Mouse (Mus musculus) thymus, adult 2 months (tissue): ENCODE data around the gene Ddhd1. TPM values are rescaled to one million over a fixed set of nuclear protein-coding genes. Genes with fewer than 3 reads are reported as not detected.
A peak's percentile ranks its signal among the peaks of the same experiment; 100 is the strongest.

ENCODE experiments used
- DNase-seq: peaks from one replicate; pipeline ENCODE4 v3.0.0; 2021
- H3K27ac ChIP-seq: fragments of 200-500 bp; 2 replicates; pipeline ENCODE4 v1.5.1; 2012; ENCODE audit warnings: low read length, control low read depth; ENCODE audit not compliant: control insufficient read depth, insufficient read depth
- H3K27me3 ChIP-seq: fragments of 200-500 bp; 2 replicates; pipeline ENCODE4 v1.6.1; 2012; ENCODE audit warnings: mild to moderate bottlenecking, low read length, moderate library complexity, mixed read lengths; ENCODE audit not compliant: control insufficient read depth, insufficient read depth
- H3K36me3 ChIP-seq: fragments of 200-500 bp; 2 replicates; pipeline ENCODE4 v1.6.1; 2012; ENCODE audit warnings: mild to moderate bottlenecking, low read length, moderate library complexity; ENCODE audit not compliant: control insufficient read depth, insufficient read depth
- H3K4me1 ChIP-seq: fragments of 200-500 bp; replicated peaks from 2 replicates; pipeline ENCODE4 v1.6.1; 2012; ENCODE audit warnings: low read length; ENCODE audit not compliant: control insufficient read depth, insufficient read depth
- H3K4me3 ChIP-seq: fragments of 200-500 bp; 2 replicates; pipeline ENCODE4 v1.5.1; 2012; ENCODE audit warnings: mild to moderate bottlenecking, low read length, control low read depth, moderate library complexity; ENCODE audit not compliant: control insufficient read depth, insufficient read depth
- CTCF ChIP-seq: fragments of 200-500 bp; IDR thresholded peaks from 2 replicates; pipeline ENCODE4 v1.5.1; 2012; ENCODE audit warnings: mild to moderate bottlenecking, control low read depth, low read length, moderate library complexity, borderline replicate concordance; ENCODE audit not compliant: control insufficient read depth, poor library complexity, insufficient read depth; ENCODE audit errors: extremely low read depth
- POLR2A ChIP-seq: fragments of 200-500 bp; IDR thresholded peaks from 2 replicates; pipeline ENCODE4 v1.6.1; 2012; ENCODE audit warnings: mild to moderate bottlenecking, low read length, control low read depth, moderate library complexity; ENCODE audit not compliant: control insufficient read depth, poor library complexity, insufficient read depth; ENCODE audit errors: extremely low read depth
- WGBS: fragments of 180-500 bp; shearing (Covaris S2); methylation state at CpG from one replicate; pipeline ENCODE4 v1.1.7; 2018; 5-methylcytosine and 5-hydroxymethylcytosine counted together
- polyA plus RNA-seq: library from polyadenylated mRNA; depleted of rRNA; stranded (reverse); fragments of >200 nt; gene quantifications from 2 replicates; pipeline ENCODE4 v1.2.3, GENCODE M21; 2012; rRNA removed

The Ddhd1 gene
- polyA plus RNA-seq = 21.2 and 22.7 TPM in 2 replicates

GRCm38 (mm10) chr14:45657641-45658611 is at the start of gene Ddhd1:
Ddhd1 (minus strand) TSS chr14:45658143.
- Histone ChIP-seq H3K27ac (peak within 1 kb of the TSS; percentile 60), H3K4me1 (peaks cover 9% of the 10 kb centered on the region), H3K36me3 (no peaks in the 10 kb centered on the region), H3K27me3 (no peaks in the 10 kb centered on the region; the same call in 1 of the 2 replicates), H3K4me3 (peak within 1 kb of the TSS; percentile 67)
- WGBS = under 1% methylated on average over 116 of the region's 123 CpGs
- TF ChIP-seq POLR2A = peak; percentile 73
- no peak; the same call in none of the 2 replicates for TF ChIP-seq CTCF
- DNase-seq = peak; percentile 85

GRCm38 (mm10) chr14:45707176-45707910 is 49.4 kb upstream of the Ddhd1 start:
- no peak for DNase-seq
- H3K36me3 ChIP-seq = no peaks in the 10 kb centered on the region
- no peaks in the 10 kb centered on the region for H3K4me1 ChIP-seq
- no peak overlapping the region for H3K27ac ChIP-seq
- no peak for TF ChIP-seq CTCF
- TF ChIP-seq POLR2A = no peak
- H3K27me3 ChIP-seq = no peaks in the 10 kb centered on the region
- no peak overlapping the region for H3K4me3 ChIP-seq
- WGBS = 90% methylated on average over 3 of the region's 3 CpGs

GRCm38 (mm10) chr14:45700031-45700572 is 42.2 kb upstream of the Ddhd1 start:
- H3K4me3 ChIP-seq = no peak overlapping the region
- no peak overlapping the region for H3K27ac ChIP-seq
- no peak for DNase-seq
- no peaks in the 10 kb centered on the region for H3K36me3 ChIP-seq
- TF ChIP-seq CTCF (no peak), POLR2A (no peak)
- no peaks in the 10 kb centered on the region for H3K4me1 ChIP-seq
- no peaks in the 10 kb centered on the region for H3K27me3 ChIP-seq
- 78% methylated on average over 6 of the region's 6 CpGs for WGBS

GRCm38 (mm10) chr14:45698867-45699266 is 40.9 kb upstream of the Ddhd1 start:
- H3K27ac ChIP-seq = no peak overlapping the region
- H3K27me3 ChIP-seq = no peaks in the 10 kb centered on the region
- no peak for TF ChIP-seq POLR2A
- no peak overlapping the region for H3K4me3 ChIP-seq
- no peaks in the 10 kb centered on the region for H3K4me1 ChIP-seq
- no peaks in the 10 kb centered on the region for H3K36me3 ChIP-seq
- WGBS = 55% methylated on average over 3 of the region's 3 CpGs
- no peak for DNase-seq

GRCm38 (mm10) chr14:45696098-45696497 is 38.2 kb upstream of the Ddhd1 start:
- DNase-seq = no peak
- 100% methylated on average over 2 of the region's 2 CpGs for WGBS
- no peaks in the 10 kb centered on the region for H3K4me1 ChIP-seq
- H3K27ac ChIP-seq = no peak overlapping the region
- H3K27me3 ChIP-seq = no peaks in the 10 kb centered on the region
- no peak for TF ChIP-seq CTCF
- TF ChIP-seq POLR2A = no peak
- no peaks in the 10 kb centered on the region for H3K36me3 ChIP-seq
- no peak overlapping the region for H3K4me3 ChIP-seq

GRCm38 (mm10) chr14:45693891-45694290 is 35.9 kb upstream of the Ddhd1 start:
- no peak for DNase-seq
- H3K4me3 ChIP-seq = no peak overlapping the region
- H3K36me3 ChIP-seq = no peaks in the 10 kb centered on the region
- no peak overlapping the region for H3K27ac ChIP-seq
- no peaks in the 10 kb centered on the region for H3K4me1 ChIP-seq
- WGBS = 95% methylated on average over 2 of the region's 2 CpGs
- no peaks in the 10 kb centered on the region for H3K27me3 ChIP-seq
- no peak for TF ChIP-seq CTCF
- no peak for TF ChIP-seq POLR2A
